Mouse (Mus musculus): ENCODE results near the gene Itih1.

Gene Itih1

DNA sequence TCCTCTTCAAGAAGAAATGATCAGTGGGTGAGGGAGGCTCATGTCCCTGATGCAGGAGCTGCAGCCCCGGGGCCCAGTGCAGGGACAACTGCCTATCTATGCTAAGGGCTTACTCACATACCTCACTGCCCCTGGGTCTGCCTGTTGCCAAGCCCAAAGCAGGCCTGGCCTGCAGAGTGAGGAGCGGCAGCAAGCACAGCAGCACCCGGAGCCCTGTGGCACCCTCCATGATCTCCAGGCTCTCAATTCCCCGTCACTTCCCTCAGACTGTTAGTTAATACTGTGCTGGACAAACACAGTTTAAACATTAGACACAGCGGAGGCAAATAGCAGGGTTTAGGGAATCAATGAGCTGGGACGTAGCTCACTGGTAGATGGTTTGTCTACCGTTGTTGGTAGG, at the start of gene Itih1:
Gene Itih1 (minus strand): TSS at position 252 of the 400 bp plus-strand sequence.
- no peak for DNase-seq (ENCODE audit: extremely low spot score, low spot score)

GRCm38 (mm10) chr14:30976222-30976621, 33.1 kb upstream of the Itih1 start:
- no peak for DNase-seq (ENCODE audit: extremely low spot score, low spot score)

DNA sequence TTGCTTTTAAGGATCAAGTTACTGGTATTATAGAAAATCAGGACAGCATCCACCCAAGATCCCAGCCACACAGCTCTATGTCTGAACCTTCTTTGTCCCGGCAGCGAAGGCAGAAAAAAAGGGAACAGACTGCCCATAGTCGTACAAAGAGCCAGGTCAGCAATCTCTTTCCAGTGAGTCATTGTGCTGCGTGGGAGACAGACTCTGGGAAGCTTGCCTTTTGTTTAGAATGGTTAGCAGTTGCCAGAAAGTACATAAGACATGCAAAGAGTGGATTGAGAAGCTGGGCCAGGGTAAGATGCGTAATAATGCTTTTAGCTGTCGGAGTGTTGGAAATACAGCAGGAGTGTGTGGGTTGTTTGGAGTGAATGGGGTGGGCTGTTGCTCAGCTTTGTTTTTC, 31.1 kb upstream of the Itih1 start:
- no peak for DNase-seq (ENCODE audit: extremely low spot score, low spot score)

DNA sequence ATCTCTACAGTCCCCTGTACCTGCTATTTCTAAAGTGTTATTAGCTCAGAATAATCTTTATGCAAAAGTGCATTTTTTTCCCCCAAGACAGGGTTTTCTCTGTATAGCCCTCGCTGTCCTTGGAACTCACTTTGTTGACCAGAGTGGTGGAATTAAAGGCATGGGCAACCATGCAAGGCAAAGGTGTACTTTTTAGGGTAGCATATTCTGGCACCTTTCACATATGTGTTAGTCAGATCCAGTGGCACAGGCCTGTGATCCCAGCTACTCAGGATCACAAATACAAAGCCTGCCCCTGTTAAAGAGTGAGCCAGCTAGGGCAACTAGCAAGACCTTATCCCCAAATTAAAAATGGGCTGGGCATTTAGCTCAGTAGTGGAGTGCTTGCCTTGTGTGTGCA, 17.3 kb upstream of the Itih1 start:
- no peak for DNase-seq (ENCODE audit: extremely low spot score, low spot score)

DNA sequence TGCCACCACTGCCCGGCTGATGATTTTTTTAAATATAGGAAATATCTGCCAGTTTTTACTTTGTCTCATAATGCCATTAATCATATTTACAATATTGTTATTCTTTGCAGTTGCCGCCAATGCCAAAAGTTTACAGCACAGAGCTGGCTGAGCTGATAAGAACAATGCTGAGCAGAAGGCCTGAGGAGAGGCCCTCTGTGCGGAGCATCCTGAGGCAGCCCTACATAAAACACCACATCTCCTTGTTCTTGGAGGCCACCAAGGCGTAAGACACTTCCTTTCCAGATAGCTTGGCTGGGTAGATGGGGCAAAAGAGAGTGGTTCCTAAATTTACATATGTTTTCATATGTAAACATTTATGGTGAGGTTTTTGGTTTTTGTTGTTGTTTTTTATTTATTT, 15.9 kb upstream of the Itih1 start:
- no peak for DNase-seq (ENCODE audit: extremely low spot score, low spot score)

DNA sequence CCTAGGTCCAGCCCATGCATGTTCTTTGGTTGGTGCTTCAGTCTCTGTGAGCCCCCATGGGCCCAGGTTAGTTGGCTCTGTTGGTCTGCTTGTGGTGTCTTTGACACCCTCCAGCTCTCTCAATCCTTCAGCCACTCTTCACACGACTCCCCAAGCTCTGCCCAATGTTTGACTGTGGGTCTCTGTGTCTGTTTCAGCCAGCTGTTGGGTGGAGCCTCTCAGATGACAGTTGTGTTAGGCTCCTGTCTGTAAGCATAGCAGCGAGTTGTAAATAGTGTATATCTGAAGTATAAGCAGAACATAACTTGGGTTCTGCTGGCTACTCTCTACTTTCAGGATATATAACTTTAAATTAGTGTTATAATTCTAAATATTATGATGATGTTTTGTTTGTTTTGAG, 15.4 kb upstream of the Itih1 start:
- DNase-seq (ENCODE audit: extremely low spot score, low spot score) = no peak

DNA sequence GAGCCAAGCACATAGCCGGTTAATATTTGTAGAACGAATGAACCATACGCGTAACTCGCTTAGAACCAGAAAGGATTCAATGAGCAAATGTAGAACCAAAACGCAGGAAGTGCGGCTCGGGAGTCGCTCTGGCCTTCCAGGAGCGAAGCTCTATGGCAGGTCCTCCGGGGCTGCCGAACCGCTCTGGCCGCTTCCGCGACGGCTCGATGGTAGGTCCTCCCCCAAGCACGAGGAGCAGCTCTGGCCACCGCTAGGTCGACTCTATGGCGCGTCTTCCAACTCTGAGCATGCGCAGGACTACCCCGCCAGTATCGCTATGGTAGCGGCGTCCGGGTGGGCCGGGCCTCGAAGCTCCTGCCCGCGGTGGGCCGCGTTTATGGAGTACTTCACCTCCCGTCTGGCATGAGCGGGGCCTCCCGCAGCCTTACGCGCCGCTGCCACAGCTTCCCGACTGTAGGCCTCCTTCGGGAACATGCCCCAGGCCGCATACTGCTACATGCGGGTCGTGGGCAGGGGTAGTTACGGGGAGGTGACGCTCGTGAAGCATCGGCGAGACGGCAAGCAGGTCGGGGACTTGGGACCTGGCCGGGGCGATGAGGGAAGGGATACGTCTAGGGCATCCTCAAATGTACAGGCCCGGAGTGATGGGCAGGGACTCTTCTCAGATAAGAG, 8.2 kb upstream of the Itih1 start, which contains the start of gene Nek4:
Gene Nek4 (plus strand): TSS at position 224 of the 672 bp plus-strand sequence.
- DNase-seq (ENCODE audit: extremely low spot score, low spot score) = peak; percentile 95

DNA sequence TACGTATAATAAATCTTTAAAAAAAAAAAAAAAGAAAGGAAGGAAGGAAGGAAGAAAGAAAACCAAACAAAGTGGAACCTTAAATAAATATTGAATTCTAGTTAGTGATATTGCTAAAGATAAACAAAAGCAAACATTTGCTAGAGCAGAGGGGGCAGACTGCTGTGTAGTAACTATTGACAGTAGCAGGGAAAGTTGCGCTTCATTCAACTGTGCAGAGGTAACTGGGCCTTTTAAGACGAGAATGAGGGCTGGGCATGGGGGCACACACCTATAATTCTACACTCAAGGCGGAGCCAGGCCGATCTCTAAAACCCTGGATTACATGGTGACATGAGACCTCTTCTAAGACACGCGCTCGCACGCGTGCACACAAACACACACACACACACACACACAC, 6.9 kb upstream of the Itih1 start:
- no peak for DNase-seq (ENCODE audit: extremely low spot score, low spot score)

DNA sequence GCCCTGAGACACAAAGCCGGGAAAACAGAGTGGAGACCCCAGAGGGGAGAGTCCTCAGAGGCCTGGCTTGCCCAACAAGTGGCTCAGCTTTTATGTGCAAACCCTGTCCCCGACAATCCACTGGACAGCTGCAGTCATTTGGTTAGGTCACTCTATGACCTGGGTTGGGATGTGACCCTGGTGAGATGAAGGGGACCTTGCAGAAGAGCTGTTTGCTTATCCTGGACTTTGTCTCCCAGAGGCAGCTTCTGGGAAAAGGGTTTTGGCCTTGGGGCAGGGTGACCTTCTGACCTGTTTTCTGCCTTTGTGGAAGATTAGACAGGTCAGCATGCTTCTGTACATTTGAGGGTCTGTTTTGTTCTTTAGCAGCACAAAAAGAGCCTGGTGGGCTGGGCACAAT, 1.7 kb upstream of the Itih1 start:
- DNase-seq (ENCODE audit: extremely low spot score, low spot score) = no peak

DNA sequence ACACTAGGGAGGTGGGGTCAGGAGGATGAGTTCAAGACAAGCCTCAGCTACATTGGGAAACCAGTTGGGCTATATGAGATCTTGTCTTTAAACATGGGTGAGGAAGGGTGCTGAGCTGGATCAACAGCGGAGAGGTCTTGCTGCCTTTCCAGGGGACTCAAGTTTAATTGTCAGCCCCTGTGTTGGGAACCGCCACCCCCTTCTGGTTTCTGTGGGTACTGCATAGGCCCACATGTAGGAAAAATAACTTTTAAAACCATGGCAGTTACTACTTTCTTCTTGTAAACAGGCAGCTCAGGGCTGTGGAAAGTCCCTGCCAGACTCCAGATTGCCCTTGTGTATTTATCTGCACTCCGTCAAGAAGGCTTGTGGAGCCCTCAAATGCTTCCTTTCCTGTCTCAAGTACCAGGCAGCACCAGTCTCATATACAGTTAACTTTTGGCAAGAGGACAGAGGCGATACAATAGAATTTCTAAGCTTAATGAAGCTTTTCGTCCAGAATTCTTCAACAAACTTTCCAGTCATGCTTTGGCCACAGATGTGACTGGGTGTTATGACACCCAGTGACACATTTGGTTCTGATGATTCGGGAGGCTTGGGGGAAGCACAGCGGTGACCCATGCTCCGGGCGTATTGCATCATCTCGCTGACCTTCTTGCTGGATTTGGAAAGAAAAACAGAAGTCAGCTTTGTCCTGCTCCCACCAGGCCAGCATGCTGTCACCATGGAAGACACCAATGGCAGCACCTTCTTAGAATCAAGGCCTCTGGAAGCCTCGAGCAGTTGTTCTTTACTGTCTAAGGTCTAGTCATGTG, 978 bp upstream of the Itih1 start:
- DNase-seq (ENCODE audit: extremely low spot score, low spot score) = peak; percentile 57

DNA sequence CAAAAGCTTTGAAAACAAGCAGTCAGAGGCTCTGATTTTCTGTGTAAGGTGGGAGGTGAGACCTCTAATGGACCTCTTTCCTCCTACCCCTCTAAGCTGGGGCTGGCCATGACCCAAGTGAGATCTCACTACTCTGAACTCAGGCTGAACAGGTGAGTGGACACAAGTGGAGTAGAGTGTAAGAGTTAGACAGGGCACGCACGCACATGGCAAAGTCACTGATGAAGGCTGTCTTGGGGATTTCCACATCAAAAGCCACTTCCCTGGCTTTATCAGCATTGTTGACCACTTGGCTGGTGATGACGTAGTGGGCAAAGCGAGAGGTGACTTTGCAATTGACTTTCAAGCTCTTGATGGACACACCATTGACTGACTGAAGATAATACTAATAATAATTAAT, 835 bp downstream of the Itih1 start:
- DNase-seq (ENCODE audit: extremely low spot score, low spot score) = no peak

DNA sequence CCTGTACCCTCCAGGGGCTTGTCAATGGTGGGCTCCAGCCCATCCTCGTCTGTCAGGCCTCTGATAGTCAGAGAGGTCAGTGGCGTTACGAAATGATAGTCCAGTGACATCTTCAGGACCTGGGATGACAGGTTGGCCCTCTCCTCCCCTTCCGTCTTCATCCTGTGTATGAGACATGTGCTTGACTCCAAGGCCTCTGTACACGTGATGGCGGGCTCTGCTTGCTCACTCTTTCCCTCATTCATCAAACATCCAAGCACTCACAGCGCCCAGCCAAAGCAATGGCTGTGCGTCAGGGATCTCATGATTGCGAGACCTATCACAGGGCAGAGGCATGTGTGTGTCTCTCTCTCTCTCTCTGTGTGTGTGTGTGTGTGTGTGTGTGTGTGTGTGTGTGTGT, 9.7 kb downstream of the Itih1 start:
- DNase-seq (ENCODE audit: extremely low spot score, low spot score) = no peak

- DNase-seq (ENCODE audit: extremely low spot score, low spot score) = no peak
Measured at GRCm38 (mm10) chr14:30930386-30930785, 12.7 kb downstream of the Itih1 start.

GRCm38 (mm10) chr14:30925492-30925891, 17.6 kb downstream of the Itih1 start:
- no peak for DNase-seq (ENCODE audit: extremely low spot score, low spot score)

DNA sequence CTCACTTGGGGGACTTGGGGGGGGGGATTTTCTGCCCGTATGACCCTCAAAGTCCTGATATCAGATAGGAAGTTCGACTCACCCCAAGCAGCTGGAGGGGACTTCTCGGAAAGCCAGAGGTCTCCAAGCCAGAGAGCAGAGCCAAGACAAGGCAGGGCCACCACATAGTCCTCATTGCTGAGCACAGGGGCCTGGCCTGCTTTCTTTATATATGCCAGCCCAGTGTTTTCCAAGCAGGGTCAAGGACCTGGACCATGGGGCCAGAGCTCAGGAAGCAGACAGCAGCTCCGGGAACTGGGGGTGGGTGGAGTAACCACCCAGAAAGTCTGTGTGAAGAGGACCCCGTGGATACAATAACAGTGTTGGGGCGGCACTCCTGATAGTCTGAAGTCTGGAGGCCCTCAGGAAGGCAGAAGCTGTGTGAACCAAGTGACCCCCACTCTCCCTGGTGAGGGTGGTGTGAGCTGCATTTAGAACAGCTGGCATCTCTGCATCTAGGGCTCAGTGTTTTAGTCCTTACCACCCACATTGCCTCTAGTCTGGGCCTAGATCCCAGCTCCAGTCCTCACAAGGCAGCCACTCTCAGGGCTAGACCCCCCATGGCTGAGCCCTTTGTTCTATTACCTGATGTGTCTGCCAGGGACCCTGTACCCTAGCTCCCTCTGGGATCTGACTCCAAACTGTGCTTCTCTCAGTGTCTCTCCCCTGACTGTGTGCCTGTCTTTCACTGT, 19.5 kb downstream of the Itih1 start, which contains the start of gene Itih3:
Gene Itih3 (minus strand): TSS at position 386 of the 731 bp plus-strand sequence.
- DNase-seq (ENCODE audit: extremely low spot score, low spot score) = no peak

GRCm38 (mm10) chr14:30922053-30922670, 20.9 kb downstream of the Itih1 start:
- DNase-seq (ENCODE audit: extremely low spot score, low spot score) = no peak

DNA sequence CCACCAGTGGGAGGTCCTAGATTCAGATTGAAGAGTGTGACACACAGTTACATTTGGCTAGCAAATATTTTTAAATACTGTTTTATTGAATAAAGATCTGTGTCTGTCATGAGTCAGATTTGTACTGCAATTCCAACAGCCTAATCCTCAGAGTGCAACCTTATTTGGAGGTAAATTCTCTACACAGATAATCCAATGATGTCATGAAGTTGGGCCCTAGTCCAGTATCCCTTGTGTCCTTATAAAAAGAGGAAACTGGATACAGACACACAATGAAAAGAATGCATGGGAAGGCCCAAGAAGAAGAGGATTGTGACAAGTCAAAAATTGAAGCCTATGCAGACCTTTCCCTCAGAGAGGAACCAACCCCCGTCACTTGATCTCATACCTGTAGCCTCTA, 26.6 kb downstream of the Itih1 start:
- no peak for DNase-seq (ENCODE audit: extremely low spot score, low spot score)

DNA sequence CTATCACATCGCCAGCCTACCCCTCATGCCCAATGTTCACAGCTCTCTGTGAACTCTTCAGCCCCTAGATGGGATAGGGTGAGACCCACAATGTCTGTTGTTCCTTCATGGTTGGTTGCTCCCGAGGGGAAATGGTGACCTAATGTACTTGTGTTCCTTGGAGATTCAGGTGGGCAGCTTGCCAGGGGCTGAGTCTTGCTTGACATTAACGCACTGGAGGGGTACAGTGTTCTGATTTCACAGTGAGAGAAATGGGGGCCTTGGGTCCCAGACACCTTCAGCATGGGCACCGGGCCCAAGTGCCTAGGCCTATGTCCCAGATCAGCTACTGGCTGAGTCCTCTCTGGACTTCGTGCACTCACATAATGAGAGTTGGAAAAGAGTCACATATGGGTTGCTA, 29.7 kb downstream of the Itih1 start:
- DNase-seq (ENCODE audit: extremely low spot score, low spot score) = no peak

DNA sequence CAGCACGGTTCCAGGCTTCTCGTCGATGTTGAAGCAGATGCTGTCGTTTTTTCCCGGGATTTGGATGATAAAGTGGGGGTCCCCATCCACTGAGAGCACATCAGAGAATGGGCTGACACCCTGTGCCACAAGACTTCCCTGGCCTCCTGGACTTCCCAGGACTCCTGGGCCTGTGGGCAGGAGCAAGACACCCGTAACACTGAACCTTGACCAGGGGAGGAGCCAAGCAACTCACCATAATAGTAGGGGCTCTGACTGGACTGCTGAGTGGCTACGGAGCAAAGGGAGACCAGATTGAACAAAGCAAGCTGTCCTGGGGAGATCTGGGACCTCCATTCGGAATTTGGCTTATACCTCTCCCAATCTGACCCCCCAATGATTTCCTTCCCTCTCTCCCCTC, 30.4 kb downstream of the Itih1 start:
- no peak for DNase-seq (ENCODE audit: extremely low spot score, low spot score)

GRCm38 (mm10) chr14:30911141-30911540, 31.9 kb downstream of the Itih1 start:
- no peak for DNase-seq (ENCODE audit: extremely low spot score, low spot score)

DNA sequence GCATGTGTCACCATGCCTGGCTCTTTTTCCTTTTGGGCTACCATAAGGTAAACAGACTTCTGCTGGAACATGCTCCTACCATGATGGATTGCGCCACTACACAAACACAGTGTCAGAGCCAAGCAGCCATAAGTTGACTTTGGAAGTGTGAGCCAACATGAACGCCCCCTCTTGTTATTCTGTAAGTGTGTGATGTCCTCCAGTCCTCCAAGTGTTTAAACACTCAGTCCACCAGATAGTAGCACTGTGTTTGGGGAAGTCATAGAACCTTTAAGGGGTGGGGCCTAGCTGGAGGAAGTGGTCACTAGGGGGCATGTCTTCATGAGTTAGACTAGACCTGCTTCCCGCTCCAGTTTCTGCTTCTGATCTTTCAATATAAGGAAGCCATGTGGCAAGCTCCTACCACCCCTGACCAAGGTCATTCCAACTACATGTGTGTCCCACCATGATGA, 35.2 kb downstream of the Itih1 start:
- no peak for DNase-seq (ENCODE audit: extremely low spot score, low spot score)

DNA sequence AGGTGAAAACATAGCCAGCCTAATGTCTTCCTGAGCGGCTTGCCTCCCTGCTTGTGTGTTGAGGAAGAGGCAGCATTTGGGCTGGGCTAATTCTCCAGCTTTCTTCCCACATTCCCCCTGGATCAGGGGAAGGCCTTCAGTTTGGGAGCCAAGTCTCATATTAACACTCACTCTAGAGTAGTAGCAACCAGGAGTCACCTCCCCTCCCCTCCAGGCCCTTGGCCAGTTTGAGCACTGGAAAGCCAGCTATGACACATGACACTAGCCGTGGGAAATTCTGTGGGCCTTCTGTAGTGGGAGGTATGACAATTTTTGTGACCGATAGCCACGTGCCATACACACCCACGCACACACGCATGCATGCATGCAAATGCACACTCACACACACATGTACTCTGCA, 37.1 kb downstream of the Itih1 start:
- DNase-seq (ENCODE audit: extremely low spot score, low spot score) = no peak

Measured in neural tube, embryonic 10.5 days (tissue).